Mouse (Mus musculus) intestine, embryonic 16.5 days (tissue): ENCODE measurements around the gene Prss41. TPM values are rescaled to one million over a fixed set of nuclear protein-coding genes. Genes with fewer than 3 reads are reported as not detected.

Experiments
- ATAC-seq: fragments of 200-750 bp; cut with Nextera tagmentation; 2 replicates; pipeline ENCODE4 v1.8.0; 2017; ENCODE audit warnings: moderate TSS enrichment, moderate library complexity
- H3K27ac ChIP-seq: fragments of 300-500 bp; sonication (generic); 2 replicates; pipeline ENCODE4 v1.5.1; 2014; ENCODE audit warnings: mild to moderate bottlenecking, low read length
- H3K27me3 ChIP-seq: fragments of 300-500 bp; sonication (generic); replicated peaks from 2 replicates; pipeline ENCODE4 v1.6.1; 2014; ENCODE audit warnings: low read length, control low read depth, mixed read lengths; ENCODE audit not compliant: control insufficient read depth, insufficient read depth
- H3K36me3 ChIP-seq: fragments of 300-500 bp; sonication (generic); 2 replicates; pipeline ENCODE4 v1.6.1; 2014; ENCODE audit warnings: low read length, control low read depth; ENCODE audit not compliant: control insufficient read depth, insufficient read depth
- H3K4me1 ChIP-seq: fragments of 300-500 bp; sonication (generic); 2 replicates; pipeline ENCODE4 v1.6.1; 2014; ENCODE audit warnings: low read length, control low read depth, mixed read lengths; ENCODE audit not compliant: control insufficient read depth, insufficient read depth
- H3K4me2 ChIP-seq: fragments of 300-500 bp; sonication (generic); 2 replicates; pipeline ENCODE4 v1.6.1; 2014; ENCODE audit warnings: low read depth, low read length, control low read depth
- H3K4me3 ChIP-seq: fragments of 300-500 bp; sonication (generic); 2 replicates; pipeline ENCODE4 v1.5.1; 2014; ENCODE audit warnings: mild to moderate bottlenecking, low read length
- H3K9ac ChIP-seq: fragments of 300-500 bp; sonication (generic); 2 replicates; pipeline ENCODE4 v1.6.1; 2014; ENCODE audit warnings: low read depth, low read length
- H3K9me3 ChIP-seq: fragments of 300-500 bp; sonication (generic); 2 replicates; pipeline ENCODE4 v1.6.1; 2016; ENCODE audit warnings: low read length, control low read depth; ENCODE audit not compliant: control insufficient read depth
- WGBS: fragments of 180-500 bp; shearing (Covaris S2); extraction: QIAGEN DNeasy Blood & Tissue Kit; methylation state at CpG from one replicate; pipeline ENCODE4 v1.1.7; 2014; 5-methylcytosine and 5-hydroxymethylcytosine counted together
- polyA plus RNA-seq: library from polyadenylated mRNA; unstranded; fragments of >200 nt; fragmentation: Nextera tagmentation; extraction: Ambion mirVana; gene quantifications from 2 replicates; pipeline ENCODE4 v1.2.1, GENCODE M21; 2015

Prss41 gene
- polyA plus RNA-seq, 1 experiment from 2014 or later: 3.4 TPM

DNA sequence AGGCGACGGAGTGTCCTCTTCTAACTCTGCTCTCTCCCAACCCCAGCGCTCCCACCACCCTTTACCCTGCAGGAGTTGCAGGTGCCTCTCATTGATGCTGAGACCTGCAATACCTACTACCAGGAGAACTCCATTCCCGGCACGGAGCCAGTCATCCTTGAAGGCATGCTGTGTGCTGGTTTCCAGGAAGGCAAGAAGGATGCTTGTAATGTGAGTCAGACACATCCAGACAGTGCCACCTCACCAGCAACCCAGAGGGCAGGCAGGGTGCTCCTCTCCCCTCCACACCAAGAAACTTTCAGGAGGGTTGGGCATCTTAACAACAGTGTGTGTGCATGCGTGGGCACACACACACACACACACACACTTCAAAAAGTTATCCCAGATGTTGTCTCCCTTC lies 13.2 kb upstream of the Prss41 start:
- H3K4me3 ChIP-seq: no peak overlapping the region
- ATAC-seq: no peak
- WGBS: 88% methylated on average over 6 of the region's 6 CpGs

DNA sequence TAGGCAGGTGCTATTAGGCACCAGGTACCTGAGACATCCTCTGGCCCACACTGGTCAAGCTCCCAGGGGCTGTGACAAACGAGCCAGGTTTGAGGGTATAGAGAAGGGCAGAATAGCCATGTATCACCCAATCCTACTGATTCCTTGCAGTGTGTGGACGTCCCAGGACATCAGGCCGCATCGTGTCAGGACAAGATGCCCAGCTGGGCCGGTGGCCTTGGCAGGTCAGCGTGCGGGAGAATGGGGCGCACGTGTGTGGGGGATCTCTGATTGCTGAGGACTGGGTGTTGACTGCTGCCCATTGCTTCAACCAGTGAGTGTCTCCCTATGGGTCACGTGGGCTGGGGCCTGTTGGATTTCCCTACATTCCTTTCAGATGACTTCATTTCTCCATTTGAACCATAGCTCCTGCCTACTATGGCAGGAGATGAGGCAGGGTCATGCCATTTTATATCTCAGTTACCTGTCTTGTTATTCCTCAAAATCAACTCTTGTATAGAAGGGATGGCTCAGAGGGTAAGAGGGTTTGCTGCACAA lies 10.3 kb upstream of the Prss41 start:
- H3K4me2 ChIP-seq: no peak overlapping the region
- no peak overlapping the region for H3K27ac ChIP-seq
- no peak overlapping the region for H3K9ac ChIP-seq
- no peak for ATAC-seq
- WGBS: 85% methylated on average over 10 of the region's 10 CpGs
- H3K4me1 ChIP-seq: 0 out of 2 replicates have a peak, but pooled peaks cover 2% of the 10 kb centered on the region
- H3K36me3 ChIP-seq: no peaks in the 10 kb centered on the region
- no peaks in the 10 kb centered on the region for H3K9me3 ChIP-seq
- no peak overlapping the region for H3K4me3 ChIP-seq
- H3K27me3 ChIP-seq: no peaks in the 10 kb centered on the region

More for the DNA sequence above, 13.2 kb upstream of the Prss41 start:
- H3K27ac ChIP-seq: no peak overlapping the region
- H3K9ac ChIP-seq: no peak overlapping the region
- no peaks in the 10 kb centered on the region for H3K27me3 ChIP-seq
- H3K4me1 ChIP-seq: 0 out of 2 replicates have a peak, but pooled peaks cover 2% of the 10 kb centered on the region
- no peaks in the 10 kb centered on the region for H3K9me3 ChIP-seq
- H3K36me3 ChIP-seq: no peaks in the 10 kb centered on the region
- no peak overlapping the region for H3K4me2 ChIP-seq

DNA sequence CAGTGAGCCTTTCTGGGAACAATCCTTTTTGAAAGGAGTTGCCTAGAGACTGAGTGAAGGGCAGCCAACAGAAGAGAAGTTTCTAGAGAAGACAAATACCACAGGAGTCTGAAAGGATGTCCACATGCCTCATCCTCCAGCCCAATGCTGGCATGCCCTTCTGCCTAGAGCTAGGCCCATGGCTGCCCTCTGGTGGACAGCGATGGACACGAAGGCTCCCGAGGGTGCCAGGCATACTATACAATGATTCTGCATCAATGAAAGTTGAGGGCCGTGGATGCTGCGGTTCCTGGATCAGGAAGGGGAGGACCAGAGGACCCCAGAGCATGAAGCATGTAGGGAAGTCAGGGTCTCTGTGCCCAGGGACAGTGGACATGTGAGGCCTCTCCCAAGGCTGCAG lies 9.3 kb upstream of the Prss41 start:
- Histone ChIP-seq H3K9me3 (no peaks in the 10 kb centered on the region), H3K4me1 (0 out of 2 replicates have a peak, but pooled peaks cover 2% of the 10 kb centered on the region), H3K4me2 (no peak overlapping the region), H3K9ac (no peak overlapping the region), H3K4me3 (no peak overlapping the region), H3K36me3 (no peaks in the 10 kb centered on the region), H3K27me3 (no peaks in the 10 kb centered on the region), H3K27ac (no peak overlapping the region)
- 32% methylated on average over 5 of the region's 5 CpGs for WGBS
- ATAC-seq: 0 out of 2 replicates have a peak, but pooled peaks have one; percentile 17

DNA sequence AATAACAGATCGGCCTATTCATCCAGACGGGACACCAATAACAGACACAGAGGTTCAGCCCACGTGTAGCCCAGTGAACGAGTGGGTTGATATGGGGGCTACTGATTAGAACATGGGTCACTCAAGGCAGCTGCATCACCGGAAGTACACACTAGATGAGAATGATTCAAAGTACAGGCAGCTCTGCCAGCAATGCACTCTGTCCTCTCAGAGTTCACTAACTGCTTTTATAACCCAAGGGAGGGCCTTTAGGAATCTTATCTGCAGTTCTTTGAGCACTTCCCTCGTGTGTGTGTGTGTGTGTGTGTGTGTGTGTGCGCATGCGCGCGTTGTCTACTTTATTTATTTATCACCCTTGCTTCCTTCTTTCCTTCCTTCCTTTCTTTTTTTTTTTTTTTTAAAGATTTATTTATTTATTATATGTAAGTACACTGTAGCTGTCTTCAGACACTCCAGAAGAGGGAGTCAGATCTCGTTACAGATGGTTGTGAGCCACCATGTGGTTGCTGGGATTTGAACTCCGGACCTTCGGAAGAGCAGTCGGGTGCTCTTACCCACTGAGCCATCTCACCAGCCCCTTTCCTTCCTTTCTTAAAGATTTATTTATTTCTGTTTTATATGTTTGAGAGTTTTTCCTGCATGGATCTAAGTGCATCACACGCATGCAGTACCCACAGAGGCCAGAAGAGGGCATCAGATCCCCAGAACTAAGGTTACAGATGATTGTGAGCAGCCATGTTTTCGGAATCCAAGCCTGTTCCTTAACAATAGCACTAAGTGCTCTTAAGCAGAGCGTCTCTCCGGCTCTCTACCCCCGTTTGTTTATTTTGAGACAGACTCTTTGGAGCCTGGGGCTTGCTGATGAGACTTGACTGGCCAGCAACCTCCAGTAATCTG lies 7.1 kb upstream of the Prss41 start:
- Histone ChIP-seq H3K4me3 (no peak overlapping the region), H3K27me3 (no peaks in the 10 kb centered on the region), H3K4me2 (no peak overlapping the region), H3K36me3 (no peaks in the 10 kb centered on the region), H3K4me1 (0 out of 2 replicates have a peak, but pooled peaks cover 2% of the 10 kb centered on the region), H3K9me3 (no peaks in the 10 kb centered on the region), H3K9ac (0 out of 2 replicates have a peak overlapping the region, but pooled peaks have one; percentile 28), H3K27ac (peak overlapping the region; percentile 76)
- WGBS: 51% methylated on average over 18 of the region's 19 CpGs
- peak; percentile 92 for ATAC-seq

DNA sequence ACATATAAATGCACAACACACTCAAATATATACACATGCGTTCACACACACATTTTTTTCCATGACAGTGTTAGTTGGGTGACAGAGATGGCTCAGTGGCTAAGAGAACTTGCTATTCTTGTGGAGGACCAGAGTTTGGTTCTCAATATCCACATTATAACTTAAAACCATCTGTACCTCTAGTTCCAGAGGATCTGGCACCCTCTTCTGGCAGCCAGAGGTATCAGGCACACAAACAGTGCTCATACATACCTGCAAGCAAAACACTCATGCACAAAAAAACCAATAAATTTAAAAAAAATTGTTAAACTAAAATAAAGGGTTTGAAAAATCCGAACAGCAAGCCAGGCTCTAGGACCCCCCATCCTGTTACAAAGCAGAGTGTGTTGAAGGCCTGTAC lies 6.1 kb upstream of the Prss41 start:
- H3K9ac ChIP-seq: no peak overlapping the region
- 0 out of 2 replicates have a peak, but pooled peaks cover 2% of the 10 kb centered on the region for H3K4me1 ChIP-seq
- H3K27me3 ChIP-seq: no peaks in the 10 kb centered on the region
- H3K4me2 ChIP-seq: no peak overlapping the region
- no peaks in the 10 kb centered on the region for H3K9me3 ChIP-seq
- WGBS: 65% methylated on average over 2 of the region's 2 CpGs
- no peak for ATAC-seq
- no peak overlapping the region for H3K27ac ChIP-seq
- no peak overlapping the region for H3K4me3 ChIP-seq
- H3K36me3 ChIP-seq: no peaks in the 10 kb centered on the region

DNA sequence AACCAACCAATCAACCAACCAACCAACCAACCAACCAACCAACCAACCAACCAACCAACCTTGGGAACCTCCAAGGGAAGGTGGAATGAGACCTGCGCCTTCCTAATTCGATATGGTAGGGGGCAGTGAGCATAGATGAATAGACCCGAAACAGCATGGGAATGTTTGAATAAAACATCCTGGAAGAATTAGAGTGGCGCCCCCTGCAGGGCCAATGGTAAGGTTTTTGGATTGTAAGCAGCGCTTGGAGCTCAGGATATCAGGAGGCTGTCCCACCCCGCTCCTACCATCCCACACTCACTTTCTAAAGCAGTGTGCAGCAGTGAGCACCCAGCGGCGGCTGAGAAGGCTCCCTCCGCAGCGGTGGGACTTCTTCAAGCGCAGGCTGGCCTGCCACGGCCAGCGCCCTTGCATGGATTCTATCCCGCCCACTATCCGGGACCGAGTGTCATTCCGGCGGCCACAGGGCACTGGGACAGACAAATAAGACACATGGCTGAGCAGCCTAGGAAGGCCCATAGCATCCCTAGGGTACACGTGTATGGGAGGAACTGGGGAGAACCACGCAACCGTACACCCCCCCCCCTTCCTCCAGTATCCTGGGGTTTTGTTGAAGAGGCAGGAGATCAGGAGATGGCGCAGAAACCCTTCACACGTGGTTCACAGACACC lies 696 bp downstream of the Prss41 start:
- Histone ChIP-seq H3K4me2 (peak overlapping the region; percentile 49), H3K4me1 (no peaks in the 10 kb centered on the region; the same call in 1 of the 2 replicates), H3K9me3 (no peaks in the 10 kb centered on the region), H3K9ac (0 out of 2 replicates have a peak overlapping the region, but pooled peaks have one; percentile 29), H3K4me3 (peak overlapping the region; percentile 26), H3K36me3 (no peaks in the 10 kb centered on the region), H3K27ac (no peak overlapping the region), H3K27me3 (no peaks in the 10 kb centered on the region)
- ATAC-seq: peak; percentile 19; the same call in 1 of the 2 replicates
- 53% methylated on average over 23 of the region's 23 CpGs for WGBS

DNA sequence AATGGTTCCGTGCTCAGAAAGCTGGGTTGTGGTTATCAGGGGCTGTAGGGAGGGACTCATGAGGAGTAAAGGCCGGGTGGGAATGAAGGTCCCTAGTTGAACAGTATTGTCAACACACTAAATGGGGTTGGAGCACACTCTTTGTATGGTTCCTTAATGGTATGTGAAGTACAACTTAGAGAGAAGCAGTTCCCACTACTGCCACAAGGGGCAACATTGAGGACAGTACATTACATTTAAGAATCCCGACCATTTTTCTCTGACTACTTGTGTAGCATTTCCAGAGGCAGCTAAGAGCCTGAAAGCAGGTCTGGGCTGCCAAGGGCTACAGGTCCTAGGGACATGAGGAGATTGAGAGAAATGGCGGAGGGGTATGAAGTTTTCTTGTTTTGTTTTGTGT lies 2.8 kb downstream of the Prss41 start:
- no peak for ATAC-seq
- Histone ChIP-seq H3K4me1 (no peaks in the 10 kb centered on the region; the same call in 1 of the 2 replicates), H3K4me2 (no peak overlapping the region), H3K36me3 (no peaks in the 10 kb centered on the region), H3K9me3 (no peaks in the 10 kb centered on the region), H3K4me3 (no peak overlapping the region), H3K27ac (no peak overlapping the region), H3K27me3 (no peaks in the 10 kb centered on the region), H3K9ac (no peak overlapping the region)
- WGBS: 30% methylated on average over 4 of the region's 4 CpGs

DNA sequence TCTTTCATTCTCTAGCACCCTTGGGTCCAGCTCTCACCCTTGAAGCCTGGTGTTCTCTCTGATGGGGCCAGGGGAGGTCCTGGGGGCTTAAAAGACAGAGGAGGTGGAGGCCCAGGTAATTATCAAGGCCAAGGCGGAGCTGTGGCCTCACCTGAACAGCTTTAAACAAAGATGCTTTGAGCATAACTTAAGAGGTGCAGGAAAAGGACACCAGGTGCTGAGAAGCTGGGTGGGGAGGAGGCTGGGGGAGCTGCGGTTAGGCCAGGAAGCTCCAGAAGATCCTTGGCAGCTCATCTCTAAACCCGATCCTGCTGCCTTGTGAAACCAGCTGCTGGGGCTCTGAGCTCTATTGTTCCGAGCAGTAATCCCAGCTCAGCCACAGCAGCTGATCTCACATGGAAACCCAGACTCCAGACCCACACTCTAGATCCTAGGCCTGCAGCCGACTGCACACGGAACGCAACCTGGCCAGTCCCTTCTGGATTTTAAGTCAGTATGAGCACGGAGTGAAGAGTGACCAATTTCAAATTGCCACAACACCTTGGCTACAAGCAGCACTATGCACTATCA lies 7.9 kb downstream of the Prss41 start, which contains the start of gene Prss33:
TSS of gene Prss33 (minus strand) at position 51 of the 570 bp plus-strand sequence.
- Histone ChIP-seq H3K4me3 (no peak within 1 kb of the TSS), H3K27me3 (no peaks in the 10 kb centered on the region; the same call in 1 of the 2 replicates), H3K4me1 (no peaks in the 10 kb centered on the region), H3K27ac (no peak within 1 kb of the TSS), H3K9ac (no peak within 1 kb of the TSS; the same call in 1 of the 2 replicates), H3K9me3 (no peaks in the 10 kb centered on the region), H3K4me2 (no peak within 1 kb of the TSS), H3K36me3 (no peaks in the 10 kb centered on the region)
- 69% methylated on average over 8 of the region's 8 CpGs for WGBS
- no peak for ATAC-seq

DNA sequence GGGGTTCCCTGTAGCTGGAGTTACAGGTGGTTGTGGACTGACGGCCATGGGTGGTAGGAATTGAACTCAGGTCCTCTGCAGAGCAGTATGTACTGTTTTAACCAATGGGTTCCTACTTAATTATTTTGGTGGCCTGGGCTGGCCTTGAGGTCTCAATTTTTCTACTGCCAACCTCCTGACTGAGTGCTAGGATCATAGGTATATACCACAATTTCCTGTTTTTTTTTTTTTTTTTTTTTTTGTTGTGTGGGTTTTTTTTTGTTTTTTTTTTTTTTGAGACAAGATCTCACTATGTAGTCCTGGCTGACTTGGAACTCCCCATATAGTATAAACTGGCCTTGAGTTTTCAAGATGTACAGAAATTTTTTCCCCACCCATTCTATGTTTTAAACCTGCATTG lies 12.8 kb downstream of the Prss41 start:
- Histone ChIP-seq H3K27ac (no peak overlapping the region), H3K4me2 (no peak overlapping the region), H3K27me3 (no peaks in the 10 kb centered on the region; the same call in 1 of the 2 replicates), H3K9ac (no peak overlapping the region), H3K4me3 (no peak overlapping the region), H3K4me1 (peaks cover 8% of the 10 kb centered on the region; the same call in 1 of the 2 replicates), H3K9me3 (no peaks in the 10 kb centered on the region), H3K36me3 (no peaks in the 10 kb centered on the region)
- no peak for ATAC-seq
- 91% methylated on average over 1 of the region's 1 CpGs for WGBS
